Mouse (Mus musculus) neural tube, embryonic 14.5 days (tissue): ENCODE data around the gene Mecom. TPM values are rescaled to one million over a fixed set of nuclear protein-coding genes. Genes with fewer than 3 reads are reported as not detected.
A peak's percentile ranks its signal among the peaks of the same experiment; 100 is the strongest.
"Not testable (repeated sequence)": the region's sequence is repeated elsewhere in the genome, so short reads cannot be mapped to it uniquely, and the experiment has no call there.

Source experiments
- ATAC-seq: fragments of 200-750 bp; cut with Nextera tagmentation; 2 replicates; pipeline ENCODE4 v1.8.0; 2017; ENCODE audit warnings: low read depth, mild to moderate bottlenecking, moderate TSS enrichment, moderate library complexity
- H3K27ac ChIP-seq: fragments of 300-500 bp; sonication (generic); 2 replicates; pipeline ENCODE4 v1.5.1; 2014; ENCODE audit warnings: low read depth, mild to moderate bottlenecking, control low read depth, low read length, moderate library complexity, mixed read lengths
- H3K27me3 ChIP-seq: fragments of 300-500 bp; sonication (generic); 2 replicates; pipeline ENCODE4 v1.6.1; 2014; ENCODE audit warnings: low read length; ENCODE audit not compliant: control insufficient read depth, insufficient read depth
- H3K36me3 ChIP-seq: fragments of 300-500 bp; sonication (generic); 2 replicates; pipeline ENCODE4 v1.6.1; 2014; ENCODE audit warnings: low read length, mixed read lengths; ENCODE audit not compliant: control insufficient read depth, insufficient read depth
- H3K4me1 ChIP-seq: fragments of 300-500 bp; sonication (generic); 2 replicates; pipeline ENCODE4 v1.6.1; 2014; ENCODE audit warnings: low read length; ENCODE audit not compliant: control insufficient read depth, insufficient read depth
- H3K4me2 ChIP-seq: fragments of 300-500 bp; sonication (generic); 2 replicates; pipeline ENCODE4 v1.6.1; 2014; ENCODE audit warnings: mild to moderate bottlenecking, low read depth, low read length, control low read depth
- H3K4me3 ChIP-seq: fragments of 300-500 bp; sonication (generic); 2 replicates; pipeline ENCODE4 v1.5.1; 2014; ENCODE audit warnings: low read depth, low read length, control low read depth, mixed read lengths
- H3K9ac ChIP-seq: fragments of 300-500 bp; sonication (generic); replicated peaks from 2 replicates; pipeline ENCODE4 v1.6.1; 2014; ENCODE audit warnings: low read depth, mild to moderate bottlenecking, control low read depth, low read length, mixed read lengths
- H3K9me3 ChIP-seq: fragments of 300-500 bp; sonication (generic); 2 replicates; pipeline ENCODE4 v1.6.1; 2016; ENCODE audit warnings: low read length; ENCODE audit not compliant: control insufficient read depth
- WGBS: fragments of 180-500 bp; shearing (Covaris S2); extraction: QIAGEN DNeasy Blood & Tissue Kit; methylation state at CpG from one replicate; pipeline ENCODE4 v1.1.7; 2014; 5-methylcytosine and 5-hydroxymethylcytosine counted together
- polyA plus RNA-seq: library from polyadenylated mRNA; unstranded; fragments of >200 nt; fragmentation: Nextera tagmentation; extraction: Ambion mirVana; gene quantifications from 2 replicates; pipeline ENCODE4 v1.2.1, GENCODE M21; 2014

The Mecom gene
- 6.4 and 8.5 TPM in 2 replicates for polyA plus RNA-seq

DNA sequence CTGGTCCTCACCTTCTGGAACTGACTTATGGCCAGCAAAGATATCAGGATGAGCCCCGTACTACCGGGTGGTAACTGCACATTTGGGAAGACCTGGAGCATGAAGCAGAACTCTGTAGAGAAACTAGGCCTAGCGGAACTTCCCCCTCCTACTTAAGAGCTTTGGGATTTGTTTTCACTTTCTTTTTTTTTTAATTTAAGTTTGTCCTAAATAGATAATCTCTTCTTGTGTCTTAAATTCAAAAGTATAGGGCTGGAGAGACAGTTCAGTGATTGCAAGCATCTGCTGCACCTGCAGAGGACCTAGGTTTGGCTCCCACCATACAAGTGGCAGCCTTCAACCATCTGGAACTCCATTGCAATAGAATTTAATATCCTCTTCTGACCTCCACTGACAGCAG is at the start of gene Mecom:
Gene Mecom (minus strand): TSS at position 101 of the 400 bp plus-strand sequence.
- no peaks in the 10 kb centered on the region for H3K36me3 ChIP-seq
- H3K27me3 ChIP-seq: no peaks in the 10 kb centered on the region
- H3K4me1 ChIP-seq: no peaks in the 10 kb centered on the region
- H3K4me3 ChIP-seq: no peak within 1 kb of the TSS
- no peak within 1 kb of the TSS for H3K27ac ChIP-seq
- H3K9ac ChIP-seq: no peak within 1 kb of the TSS
- H3K4me2 ChIP-seq: no peak within 1 kb of the TSS
- H3K9me3 ChIP-seq: no peaks in the 10 kb centered on the region
- no peak for ATAC-seq
- 90% methylated on average over 3 of the region's 3 CpGs for WGBS

- Histone ChIP-seq H3K27ac (no peak overlapping the region), H3K9me3 (no peaks in the 10 kb centered on the region), H3K36me3 (no peaks in the 10 kb centered on the region), H3K27me3 (no peaks in the 10 kb centered on the region), H3K9ac (no peak overlapping the region), H3K4me1 (peaks cover 7% of the 10 kb centered on the region; the same call in 1 of the 2 replicates), H3K4me3 (no peak overlapping the region), H3K4me2 (no peak overlapping the region)
- no peak for ATAC-seq
- WGBS: 85% methylated on average over 7 of the region's 7 CpGs
These were observed 49.5 kb upstream of the Mecom start for GRCm38 (mm10) chr3:30597271-30597670.

- WGBS: under 1% methylated on average over 62 of the region's 62 CpGs
- peaks cover 7% of the 10 kb centered on the region; the same call in 1 of the 2 replicates for H3K4me1 ChIP-seq
- H3K27me3 ChIP-seq: no peaks in the 10 kb centered on the region
- no peaks in the 10 kb centered on the region for H3K36me3 ChIP-seq
- peak overlapping the region; percentile 84 for H3K9ac ChIP-seq
- no peaks in the 10 kb centered on the region for H3K9me3 ChIP-seq
- peak; percentile 79 for ATAC-seq
- peak overlapping the region; percentile 62 for H3K4me2 ChIP-seq
- H3K4me3 ChIP-seq: peak overlapping the region; percentile 79
- H3K27ac ChIP-seq: peak overlapping the region; percentile 78
These were observed 47.5 kb upstream of the Mecom start for GRCm38 (mm10) chr3:30595111-30595832.

DNA sequence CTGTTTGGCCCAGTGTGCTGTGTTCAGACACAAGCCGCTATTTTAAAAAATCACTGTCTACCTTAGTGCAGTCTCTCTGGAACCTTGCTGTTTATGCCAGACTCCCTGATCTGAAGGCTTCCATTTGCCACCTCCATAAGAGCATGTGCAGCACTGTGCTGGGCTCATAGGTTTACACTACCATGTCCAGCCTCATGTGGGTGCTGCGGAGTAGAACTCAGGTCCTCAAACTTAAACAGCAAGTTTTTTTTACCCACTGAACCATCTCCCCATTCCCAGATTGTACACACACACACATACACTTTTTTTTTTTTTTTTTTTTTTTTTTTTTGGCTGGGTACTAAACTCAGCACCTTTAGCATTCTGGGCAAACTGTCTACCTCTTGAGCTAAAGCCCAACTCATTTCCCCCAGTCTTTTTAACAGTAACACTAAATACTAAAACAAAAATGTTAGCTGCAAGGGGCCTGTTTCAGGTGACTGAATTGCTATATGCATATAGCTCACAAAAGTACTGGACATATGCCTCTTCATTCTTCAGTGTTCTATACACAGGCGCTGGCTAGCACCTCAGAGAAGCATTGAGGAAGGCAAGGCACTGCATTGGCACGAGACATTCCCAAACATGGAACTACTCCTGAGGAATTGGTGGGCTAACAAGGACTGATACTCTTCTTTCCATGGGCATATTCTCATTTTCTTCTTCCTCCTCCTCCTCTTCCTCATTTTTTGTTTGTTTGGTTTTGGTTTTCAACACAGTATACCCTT is 46.1 kb upstream of the Mecom start:
- Histone ChIP-seq H3K4me2 (no peak overlapping the region), H3K9me3 (no peaks in the 10 kb centered on the region), H3K4me3 (no peak overlapping the region), H3K27me3 (no peaks in the 10 kb centered on the region), H3K9ac (no peak overlapping the region), H3K36me3 (no peaks in the 10 kb centered on the region), H3K4me1 (no peaks in the 10 kb centered on the region), H3K27ac (no peak overlapping the region)
- WGBS: 74% methylated on average over 4 of the region's 4 CpGs
- ATAC-seq: peak; percentile 5; the same call in 1 of the 2 replicates

DNA sequence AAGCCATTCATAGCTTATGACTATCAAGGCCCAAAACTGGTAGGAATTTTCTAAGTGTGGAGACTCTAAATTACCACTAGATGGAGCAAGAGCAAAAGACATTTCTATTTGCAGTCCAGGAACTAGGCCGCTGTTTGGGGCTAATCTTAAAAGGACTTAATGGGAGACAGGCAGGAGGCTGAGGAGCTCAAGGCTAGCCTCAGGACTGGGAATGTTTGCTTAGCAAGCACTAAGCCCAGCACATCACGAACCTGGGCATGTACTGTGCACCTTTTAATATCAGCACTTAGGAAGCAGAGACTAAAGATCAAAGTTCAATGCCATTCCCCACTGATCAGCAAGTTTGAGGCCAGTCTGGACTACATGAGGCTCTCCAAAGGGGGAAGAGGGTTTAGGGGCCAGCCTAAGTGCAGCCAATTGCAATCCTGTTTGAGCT is 44.6 kb upstream of the Mecom start:
- 2% methylated on average over 2 of the region's 2 CpGs for WGBS
- Histone ChIP-seq H3K9ac (no peak overlapping the region), H3K4me2 (no peak overlapping the region), H3K36me3 (no peaks in the 10 kb centered on the region), H3K4me3 (no peak overlapping the region), H3K27me3 (no peaks in the 10 kb centered on the region), H3K4me1 (no peaks in the 10 kb centered on the region), H3K9me3 (no peaks in the 10 kb centered on the region), H3K27ac (no peak overlapping the region)
- ATAC-seq: no peak

DNA sequence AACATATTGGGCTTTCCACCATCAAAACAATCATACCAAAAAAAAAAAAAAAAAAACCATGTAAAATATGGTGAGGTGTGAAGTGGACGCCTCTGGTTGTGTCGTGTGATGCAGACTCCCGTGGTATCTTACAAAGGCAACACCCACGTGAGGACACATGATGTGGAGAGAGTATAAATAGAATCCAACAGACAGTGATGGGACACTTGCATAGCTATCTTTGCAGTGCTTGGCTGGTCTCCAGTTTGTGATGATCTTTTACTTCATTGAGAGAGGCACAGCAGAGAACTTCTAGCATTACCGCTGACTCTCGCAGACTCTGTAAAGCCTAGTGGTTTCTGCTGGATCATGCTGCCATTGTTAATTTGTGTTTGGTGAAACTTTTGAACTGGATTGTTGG is 41.1 kb upstream of the Mecom start:
- Histone ChIP-seq H3K4me3 (no peak overlapping the region), H3K27me3 (no peaks in the 10 kb centered on the region), H3K36me3 (no peaks in the 10 kb centered on the region), H3K4me1 (no peaks in the 10 kb centered on the region), H3K27ac (no peak overlapping the region), H3K9ac (no peak overlapping the region), H3K4me2 (no peak overlapping the region), H3K9me3 (no peaks in the 10 kb centered on the region)
- 86% methylated on average over 6 of the region's 6 CpGs for WGBS
- no peak for ATAC-seq

DNA sequence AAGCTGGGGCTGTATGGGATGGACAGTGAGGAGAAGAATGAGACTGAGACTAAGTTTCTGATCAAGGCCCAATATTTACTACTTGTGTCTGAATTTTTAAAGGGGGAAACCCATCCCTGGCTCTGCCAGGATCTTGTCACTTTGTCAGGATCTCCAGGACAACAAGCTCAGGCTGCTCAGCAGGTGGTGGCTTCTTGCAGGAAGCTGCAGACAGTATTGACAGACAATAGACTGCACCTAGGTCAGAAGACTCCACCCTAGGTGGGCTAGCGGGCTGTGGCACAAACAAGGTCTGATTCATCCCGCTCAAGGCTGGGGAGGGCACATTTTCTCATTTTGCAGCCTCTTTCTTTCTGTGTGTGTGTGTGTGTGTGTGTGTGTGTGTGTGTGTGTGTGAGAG is 25.7 kb upstream of the Mecom start:
- H3K9me3 ChIP-seq: no peaks in the 10 kb centered on the region
- no peaks in the 10 kb centered on the region for H3K4me1 ChIP-seq
- H3K9ac ChIP-seq: no peak overlapping the region
- no peaks in the 10 kb centered on the region for H3K36me3 ChIP-seq
- no peak for ATAC-seq
- no peaks in the 10 kb centered on the region for H3K27me3 ChIP-seq
- H3K27ac ChIP-seq: no peak overlapping the region
- 15% methylated on average over 2 of the region's 2 CpGs for WGBS
- H3K4me2 ChIP-seq: no peak overlapping the region
- H3K4me3 ChIP-seq: no peak overlapping the region

DNA sequence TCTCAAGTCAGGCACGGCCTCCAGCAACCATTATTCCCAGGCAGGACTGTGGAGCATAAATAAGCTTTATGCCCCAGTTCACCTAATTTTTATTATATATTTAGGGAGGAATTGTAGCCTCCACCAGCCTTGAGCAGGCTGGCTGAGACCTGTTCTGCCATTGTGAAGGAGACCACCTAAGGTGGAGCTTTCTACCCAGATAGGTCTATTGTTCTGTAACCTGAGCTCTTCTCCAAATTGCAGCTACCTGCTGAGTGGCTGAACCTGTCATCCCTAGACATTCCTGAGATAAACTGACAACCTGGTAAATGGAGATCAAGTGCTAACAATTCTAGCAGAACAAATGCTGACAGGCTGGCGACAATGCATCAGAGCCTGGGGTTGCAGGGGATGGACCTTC is 18.5 kb upstream of the Mecom start:
- H3K9me3 ChIP-seq, H3K36me3 ChIP-seq, H3K4me2 ChIP-seq, H3K9ac ChIP-seq, H3K27me3 ChIP-seq, H3K27ac ChIP-seq, H3K4me1 ChIP-seq, H3K4me3 ChIP-seq, ATAC-seq: not testable (repeated sequence)
- WGBS: 60% methylated on average over 1 of the region's 2 CpGs

DNA sequence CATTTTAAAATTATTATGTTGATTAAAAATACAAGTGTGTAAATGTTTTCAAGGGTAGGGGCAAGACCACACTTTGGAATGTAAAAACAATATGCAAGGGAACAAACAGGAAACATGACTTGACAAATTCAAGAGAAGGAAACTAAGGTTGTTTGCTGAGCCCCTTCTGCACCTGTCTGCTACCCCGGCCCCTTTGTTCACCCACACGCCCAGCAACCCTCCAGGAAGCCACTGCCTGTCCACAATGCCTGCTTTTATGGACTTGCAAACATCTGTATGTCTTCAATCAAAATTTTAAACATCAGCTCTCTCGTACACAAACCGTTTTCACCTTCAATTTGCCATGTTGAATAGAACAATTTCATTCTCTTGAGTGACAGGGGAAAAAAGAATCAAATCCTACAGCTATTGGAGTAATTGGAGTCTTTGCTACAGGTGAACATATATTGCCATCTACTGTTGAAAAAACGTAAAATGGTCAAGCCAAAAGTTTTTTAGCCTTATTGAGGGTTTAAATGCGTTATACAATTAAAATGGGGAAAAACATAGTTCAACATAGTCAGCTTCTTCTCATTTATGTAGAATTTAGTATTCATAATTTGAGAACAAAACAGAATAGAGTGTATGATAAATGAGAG is 13.0 kb upstream of the Mecom start:
- Histone ChIP-seq H3K27ac (no peak overlapping the region), H3K27me3 (no peaks in the 10 kb centered on the region), H3K4me1 (no peaks in the 10 kb centered on the region), H3K9ac (no peak overlapping the region), H3K36me3 (no peaks in the 10 kb centered on the region), H3K9me3 (no peaks in the 10 kb centered on the region), H3K4me3 (no peak overlapping the region), H3K4me2 (no peak overlapping the region)
- no peak for ATAC-seq
- 58% methylated on average over 6 of the region's 6 CpGs for WGBS
